Mouse (Mus musculus): ENCODE results near the gene Apoc3.

Gene Apoc3

GRCm38 (mm10) chr9:46229573-46230449 is 5.6 kb downstream of the Apoc3 start:
- peak; percentile 89 for DNase-seq

- no peak for DNase-seq
Measured at GRCm38 (mm10) chr9:46228491-46228890, 6.9 kb downstream of the Apoc3 start, which contains the start of gene Apoa1. Apoa1 (plus strand) TSS chr9:46228580.

- no peak for DNase-seq
Measured at GRCm38 (mm10) chr9:46227064-46227614, 8.3 kb downstream of the Apoc3 start.

GRCm38 (mm10) chr9:46224945-46225660 is 10.3 kb downstream of the Apoc3 start:
- DNase-seq, result no peak

- DNase-seq, result no peak
Measured at GRCm38 (mm10) chr9:46224101-46224500, 11.3 kb downstream of the Apoc3 start.

- DNase-seq, result no peak
Measured at GRCm38 (mm10) chr9:46223090-46223489, 12.3 kb downstream of the Apoc3 start.

GRCm38 (mm10) chr9:46218176-46218575 is 17.3 kb downstream of the Apoc3 start:
- DNase-seq, result no peak

GRCm38 (mm10) chr9:46216744-46217470 is 18.5 kb downstream of the Apoc3 start:
- DNase-seq, result no peak

GRCm38 (mm10) chr9:46215338-46216322 is 19.8 kb downstream of the Apoc3 start:
- DNase-seq, result peak; percentile 40 to 60

- DNase-seq, result peak in 1 of 2 experiments; percentile 20
Measured at GRCm38 (mm10) chr9:46214946-46215337, 20.5 kb downstream of the Apoc3 start.

GRCm38 (mm10) chr9:46214276-46214675 is 21.2 kb downstream of the Apoc3 start:
- DNase-seq, result no peak

- no peak for DNase-seq
Measured at GRCm38 (mm10) chr9:46210473-46210872, 25.0 kb downstream of the Apoc3 start.

GRCm38 (mm10) chr9:46208401-46208974 is 26.9 kb downstream of the Apoc3 start:
- peak in 1 of 2 experiments; percentile 36 for DNase-seq

GRCm38 (mm10) chr9:46207501-46207869 is 28.0 kb downstream of the Apoc3 start:
- no peak for DNase-seq

- peak in 1 of 2 experiments; percentile 31 for DNase-seq
Measured at GRCm38 (mm10) chr9:46206834-46207500, 28.5 kb downstream of the Apoc3 start.

GRCm38 (mm10) chr9:46199609-46200008 is 35.8 kb downstream of the Apoc3 start:
- DNase-seq, result no peak

GRCm38 (mm10) chr9:46198936-46199335 is 36.5 kb downstream of the Apoc3 start:
- DNase-seq, result no peak

- DNase-seq, result no peak
Measured at GRCm38 (mm10) chr9:46198461-46198860, 37.0 kb downstream of the Apoc3 start.

GRCm38 (mm10) chr9:46196699-46197169 is 38.7 kb downstream of the Apoc3 start:
- no peak for DNase-seq

GRCm38 (mm10) chr9:46194809-46195208 is 40.6 kb downstream of the Apoc3 start:
- no peak for DNase-seq
